ENCODE assay signal across 9 mouse cellular contexts in the genomic region with DNA sequence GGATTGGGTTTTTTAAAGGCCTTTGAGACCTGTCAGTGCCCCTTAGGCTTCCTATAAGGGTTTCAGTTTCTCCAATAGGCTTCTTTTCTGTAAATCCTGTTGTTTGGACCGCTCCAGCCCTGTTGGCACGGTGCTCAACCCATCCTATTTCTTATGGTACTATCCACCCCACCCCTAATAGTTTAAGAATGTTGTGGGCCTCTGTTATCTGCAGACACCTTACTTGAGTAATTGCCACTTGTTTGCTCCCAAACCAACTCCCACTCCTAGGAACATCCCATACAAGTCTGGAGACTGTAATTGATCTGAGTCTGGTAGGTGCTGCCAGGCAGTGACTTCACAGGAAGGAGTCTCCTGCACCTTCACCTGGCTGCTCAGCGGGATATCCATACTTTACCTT. TPM values are rescaled to one million over a fixed set of nuclear protein-coding genes. Genes with fewer than 3 reads are reported as not detected.
DNase-seq lines count a peak whose midpoint lies in the region; ATAC-seq and TF ChIP-seq lines count a peak whose summit lies in the region.
"Had no signal": no experiment of that assay in that cellular context is flagged by ENCODE, and none has a peak within 500 bp of the region (broad histone marks: within the 10 kb centered on the region; RNA-seq: fewer than 3 reads in every experiment).

No protein-coding gene starts in this region.

- WGBS in kidney, embryonic 16.5 days, result 56% methylated on average over 3 of the region's 3 CpGs
- 52% methylated on average over 3 of the region's 3 CpGs for whole genome bisulfite sequencing in hindbrain, embryonic 13.5 days
- 53% methylated on average over 3 of the region's 3 CpGs for WGBS in midbrain, embryonic 14.5 days

- ATAC-seq in kidney, embryonic 16.5 days (ENCODE audit: low FRiP score, low TSS enrichment), result no peak
- ATAC-seq in hindbrain, embryonic 13.5 days (ENCODE audit: low FRiP score), result peak; percentile 0; the same call in 1 of the 2 replicates
- ATAC-seq in midbrain, embryonic 14.5 days (ENCODE audit: low FRiP score, low TSS enrichment), result no peak

- no peak for TF ChIP-seq CTCF in cortical plate, adult 2 months (IDR thresholded peaks at IDR 0.05; ENCODE audit: extremely low read depth, insufficient read depth, low read length)

- peaks cover 11% of the 10 kb centered on the region for H3K4me1 ChIP-seq in kidney, embryonic 16.5 days (ENCODE audit: insufficient read depth, low read length)
- peaks cover 2% of the 10 kb centered on the region; the same call in 1 of the 2 replicates for H3K4me1 ChIP-seq in cortical plate, adult 2 months (ENCODE audit: control insufficient read depth, insufficient read depth, low read length)
- H3K4me1 ChIP-seq in hindbrain, embryonic 13.5 days (replicated peaks), result peaks cover 38% of the 10 kb centered on the region
- H3K4me1 ChIP-seq in midbrain, embryonic 14.5 days (ENCODE audit: control insufficient read depth, insufficient read depth, low read length), result peaks cover 8% of the 10 kb centered on the region; the same call in 1 of the 2 replicates

- H3K9me3 ChIP-seq in kidney, embryonic 16.5 days (ENCODE audit: low read length), result no peaks in the 10 kb centered on the region
- H3K9me3 ChIP-seq in hindbrain, embryonic 13.5 days, result no peaks in the 10 kb centered on the region
- no peaks in the 10 kb centered on the region for H3K9me3 ChIP-seq in midbrain, embryonic 14.5 days (ENCODE audit: control insufficient read depth, low read length)

- peaks cover 42% of the 10 kb centered on the region for H3K36me3 ChIP-seq in kidney, embryonic 16.5 days (ENCODE audit: insufficient read depth, low read length)
- H3K36me3 ChIP-seq in hindbrain, embryonic 13.5 days, result peaks cover 58% of the 10 kb centered on the region
- peaks cover 53% of the 10 kb centered on the region for H3K36me3 ChIP-seq in midbrain, embryonic 14.5 days (ENCODE audit: control insufficient read depth, insufficient read depth, low read length)

- peak overlapping the region; percentile 85 for H3K4me2 ChIP-seq in kidney, embryonic 16.5 days (replicated peaks; ENCODE audit: low read depth, low read length)
- peak overlapping the region; percentile 88 for H3K4me2 ChIP-seq in hindbrain, embryonic 13.5 days
- peak overlapping the region; percentile 72 for H3K4me2 ChIP-seq in midbrain, embryonic 14.5 days (ENCODE audit: low read length)

- no peak for TF ChIP-seq POLR2A in cortical plate, adult 2 months (IDR thresholded peaks at IDR 0.05; ENCODE audit: extremely low read depth, insufficient read depth, low read length)

- H3K9ac ChIP-seq in kidney, embryonic 16.5 days (replicated peaks; ENCODE audit: low read length), result peak overlapping the region; percentile 95
- peak overlapping the region; percentile 89 for H3K9ac ChIP-seq in hindbrain, embryonic 13.5 days
- peak overlapping the region; percentile 83 for H3K9ac ChIP-seq in midbrain, embryonic 14.5 days (replicated peaks; ENCODE audit: low read length)

- H3K27ac ChIP-seq in kidney, embryonic 16.5 days (ENCODE audit: low read length), result peak overlapping the region; percentile 96; the same call in 1 of the 2 replicates
- peak overlapping the region; percentile 69 for H3K27ac ChIP-seq in cortical plate, adult 2 months (ENCODE audit: insufficient read depth, low read length)
- H3K27ac ChIP-seq in hindbrain, embryonic 13.5 days, result peak overlapping the region; percentile 98
- H3K27ac ChIP-seq in midbrain, embryonic 14.5 days (replicated peaks; ENCODE audit: low read depth, low read length), result peak overlapping the region; percentile 98

- peak overlapping the region; percentile 86 for H3K4me3 ChIP-seq in kidney, embryonic 16.5 days (ENCODE audit: low read length)
- H3K4me3 ChIP-seq in cortical plate, adult 2 months (ENCODE audit: insufficient read depth, low read length), result peak overlapping the region; percentile 85
- H3K4me3 ChIP-seq in hindbrain, embryonic 13.5 days, result peak overlapping the region; percentile 82
- H3K4me3 ChIP-seq in midbrain, embryonic 14.5 days (replicated peaks; ENCODE audit: low read depth, low read length), result peak overlapping the region; percentile 78

- DNase-seq in kidney, postnatal 4 days, result no peak
- DNase-seq in midbrain, embryonic 14.5 days, result no peak
- DNase-seq in spleen, adult 12 weeks (ENCODE audit: low spot score), result no peak
- DNase-seq in left cerebral cortex, adult 9 months (ENCODE audit: low spot score in 2 of 2), result no peak
- DNase-seq in layer of hippocampus, postnatal 25 days (ENCODE audit: extremely low spot score in 1 of 2, low spot score in 1 of 2), result no peak
- DNase-seq: thymus, adult 18-20 months had no signal

- no peaks in the 10 kb centered on the region for H3K27me3 ChIP-seq in kidney, embryonic 16.5 days (ENCODE audit: insufficient read depth, low read length)
- no peaks in the 10 kb centered on the region for H3K27me3 ChIP-seq in hindbrain, embryonic 13.5 days
- H3K27me3 ChIP-seq in midbrain, embryonic 14.5 days (ENCODE audit: control insufficient read depth, insufficient read depth, low read length), result no peaks in the 10 kb centered on the region

RNA-seq across cellular contexts. Expression of gene Leng8, which starts 0.9 kb away (rescaled TPM):
- polyA plus RNA-seq in kidney, embryonic 16.5 days (2015; fragmentation: Nextera tagmentation; extraction: Ambion mirVana), result 59.7 and 74.2 TPM in 2 replicates
- 481 and 484 TPM in 2 replicates for polyA plus RNA-seq in cortical plate, adult 2 months (2012; rRNA removed)
- 77.0 and 79.4 TPM in 2 replicates for polyA plus RNA-seq in hindbrain, embryonic 13.5 days (2015; fragmentation: Nextera tagmentation; extraction: Ambion mirVana)
- 68.4 and 77.3 TPM in 2 replicates for polyA plus RNA-seq in midbrain, embryonic 14.5 days (2014; fragmentation: Nextera tagmentation; extraction: Ambion mirVana)
- 100 to 1,000 TPM; 109 to 181 TPM for total RNA-seq in layer of hippocampus, postnatal 25 days (2021)

RNA-seq across cellular contexts. Expression of gene Leng9, which starts 12.4 kb away (rescaled TPM):
- 3.6 and 4.3 TPM in 2 replicates for polyA plus RNA-seq in kidney, embryonic 16.5 days (2015; fragmentation: Nextera tagmentation; extraction: Ambion mirVana)
- 8.4 and 8.5 TPM in 2 replicates for polyA plus RNA-seq in cortical plate, adult 2 months (2012; rRNA removed)
- polyA plus RNA-seq in hindbrain, embryonic 13.5 days (2015; fragmentation: Nextera tagmentation; extraction: Ambion mirVana), result 4.7 TPM in 2 replicates
- 3.4 and 4.8 TPM in 2 replicates for polyA plus RNA-seq in midbrain, embryonic 14.5 days (2014; fragmentation: Nextera tagmentation; extraction: Ambion mirVana)
- 1 to 10 TPM; 5.3 to 6.0 TPM for total RNA-seq in layer of hippocampus, postnatal 25 days (2021)

RNA-seq across cellular contexts. Expression of gene Ttyh1, which starts 18.5 kb away (rescaled TPM):
- 2.4 and 2.7 TPM in 2 replicates for polyA plus RNA-seq in kidney, embryonic 16.5 days (2015; fragmentation: Nextera tagmentation; extraction: Ambion mirVana)
- polyA plus RNA-seq in cortical plate, adult 2 months (2012; rRNA removed), result 817 and 841 TPM in 2 replicates
- 132 and 138 TPM in 2 replicates for polyA plus RNA-seq in hindbrain, embryonic 13.5 days (2015; fragmentation: Nextera tagmentation; extraction: Ambion mirVana)
- polyA plus RNA-seq in midbrain, embryonic 14.5 days (2014; fragmentation: Nextera tagmentation; extraction: Ambion mirVana), result 104 and 112 TPM in 2 replicates
- total RNA-seq in layer of hippocampus, postnatal 25 days (2021), result 100 to 1,000 TPM; 625 to 681 TPM

RNA-seq across cellular contexts. Expression of gene Cdc42ep5, which starts 26.9 kb away (rescaled TPM):
- 36.5 and 43.2 TPM in 2 replicates for polyA plus RNA-seq in kidney, embryonic 16.5 days (2015; fragmentation: Nextera tagmentation; extraction: Ambion mirVana)
- 3.7 and 4.8 TPM in 2 replicates for polyA plus RNA-seq in cortical plate, adult 2 months (2012; rRNA removed)
- polyA plus RNA-seq in hindbrain, embryonic 13.5 days (2015; fragmentation: Nextera tagmentation; extraction: Ambion mirVana), result 8.4 and 10.1 TPM in 2 replicates
- 3.1 and 5.3 TPM in 2 replicates for polyA plus RNA-seq in midbrain, embryonic 14.5 days (2014; fragmentation: Nextera tagmentation; extraction: Ambion mirVana)
- total RNA-seq in layer of hippocampus, postnatal 25 days (2021), result 1 to 10 TPM in 1 of 2 experiments, under 1 TPM in 1; 0.75 to 1.4 TPM

Comparison
In these comparisons a context has a peak if more than half of its experiments do, and no peak if none do; other contexts are left out.
1. RNA of gene Ttyh1, which starts 18.5 kb away (polyA plus RNA-seq): 817 to 841 TPM in cortical plate, adult 2 months, 132 to 138 TPM in hindbrain, embryonic 13.5 days and 104 to 112 TPM in midbrain, embryonic 14.5 days; 2.4 to 2.7 TPM in kidney, embryonic 16.5 days; every median in the first group is over 10 times any median in the second.
2. Peak in every context shown above with its lines, with median percentiles within 50 percentile points of each other: H3K27ac ChIP-seq, H3K4me2 ChIP-seq, H3K4me3 ChIP-seq and H3K9ac ChIP-seq.